ENCODE assay signal across 8 mouse cellular contexts in the genomic region with DNA sequence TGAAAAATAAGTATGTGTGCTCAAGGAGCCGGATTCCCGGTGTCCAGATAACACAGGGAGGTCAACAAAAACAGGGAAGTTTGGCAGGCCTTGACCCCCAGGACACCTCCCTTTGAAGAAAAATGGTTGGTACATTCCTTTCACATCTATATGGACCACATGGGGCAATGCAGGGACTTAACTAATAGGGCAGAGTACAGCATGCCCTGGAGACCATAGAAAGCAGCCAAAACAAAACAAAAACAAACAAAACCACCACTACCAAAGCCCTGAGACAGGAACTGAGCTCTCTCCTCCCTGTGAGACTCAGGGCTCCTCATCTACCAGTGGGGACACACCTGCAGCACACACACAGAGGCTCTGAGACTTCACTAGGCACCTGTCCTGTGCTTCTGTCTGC. TPM values are rescaled to one million over a fixed set of nuclear protein-coding genes. Genes with fewer than 3 reads are reported as not detected.
A peak's percentile ranks its signal among the peaks of the same experiment; 100 is the strongest.
DNase-seq lines count a peak whose midpoint lies in the region; ATAC-seq and TF ChIP-seq lines count a peak whose summit lies in the region.

No protein-coding gene starts in this region.

- intact Hi-C loops in left cerebral cortex, adult 2 months (cut with DNase I): no loop called here
- intact Hi-C loops in left cerebral cortex, postnatal 4 days (cut with DNase I): no loop called here

- no peak for TF ChIP-seq POLR2A in myocyte (IDR thresholded peaks at IDR 0.05; ENCODE audit: insufficient read length, low read depth)

- H3K4me2 ChIP-seq in embryonic facial prominence, embryonic 14.5 days (ENCODE audit: low read depth, low read length): peak overlapping the region; percentile 31; the same call in 1 of the 2 replicates
- peak overlapping the region; percentile 45 for H3K4me2 ChIP-seq in intestine, embryonic 15.5 days (replicated peaks)
- peak overlapping the region; percentile 91 for H3K4me2 ChIP-seq in myocyte (ENCODE audit: low read depth)

- no peak overlapping the region for H3K4me3 ChIP-seq in left cerebral cortex, adult 2 months
- H3K4me3 ChIP-seq in embryonic facial prominence, embryonic 14.5 days (ENCODE audit: low read depth, low read length): no peak overlapping the region
- H3K4me3 ChIP-seq in intestine, embryonic 15.5 days (replicated peaks): no peak overlapping the region
- no peak overlapping the region for H3K4me3 ChIP-seq in myocyte

- H3ac ChIP-seq in myocyte (ENCODE audit: control insufficient read depth, insufficient read length): no peak overlapping the region

- ATAC-seq in embryonic facial prominence, embryonic 14.5 days (ENCODE audit: low read depth): peak; percentile 16
- ATAC-seq in intestine, embryonic 15.5 days: peak; percentile 40

- DNase-seq in left cerebral cortex, adult 2 months (ENCODE audit: extremely low spot score in 1 of 2, low spot score in 2 of 2): no peak
- no peak for DNase-seq in left cerebral cortex, postnatal 4 days
- DNase-seq in embryonic facial prominence, embryonic 14.5 days (ENCODE audit: low spot score): no peak
- DNase-seq in spleen, adult 18-20 months: no peak
- DNase-seq in cerebellum, adult 9-10 months: no peak
- no peak for DNase-seq in gastrocnemius, postnatal 10 days

- no peaks in the 10 kb centered on the region for H3K9me3 ChIP-seq in embryonic facial prominence, embryonic 14.5 days (ENCODE audit: control insufficient read depth, low read length)
- H3K9me3 ChIP-seq in intestine, embryonic 15.5 days: no peaks in the 10 kb centered on the region

- peak overlapping the region; percentile 67 for H3K27ac ChIP-seq in left cerebral cortex, adult 2 months
- peak overlapping the region; percentile 61 for H3K27ac ChIP-seq in embryonic facial prominence, embryonic 14.5 days (replicated peaks; ENCODE audit: low read depth, low read length)
- peak overlapping the region; percentile 61 for H3K27ac ChIP-seq in intestine, embryonic 15.5 days

- H3K27me3 ChIP-seq in embryonic facial prominence, embryonic 14.5 days (replicated peaks; ENCODE audit: control insufficient read depth, insufficient read depth, low read length): no peaks in the 10 kb centered on the region
- no peaks in the 10 kb centered on the region for H3K27me3 ChIP-seq in intestine, embryonic 15.5 days (replicated peaks)
- no peaks in the 10 kb centered on the region for H3K27me3 ChIP-seq in myocyte (ENCODE audit: control insufficient read depth, insufficient read depth, insufficient read length)

- H3K79me2 ChIP-seq in myocyte (ENCODE audit: control insufficient read depth, insufficient read depth): peaks cover 86% of the 10 kb centered on the region

- H3K36me3 ChIP-seq in embryonic facial prominence, embryonic 14.5 days (ENCODE audit: control insufficient read depth, insufficient read depth, low read length): no peaks in the 10 kb centered on the region
- H3K36me3 ChIP-seq in intestine, embryonic 15.5 days: no peaks in the 10 kb centered on the region
- H3K36me3 ChIP-seq in myocyte (ENCODE audit: control insufficient read depth, insufficient read depth): no peaks in the 10 kb centered on the region

- 58% methylated on average over 2 of the region's 2 CpGs for WGBS in embryonic facial prominence, embryonic 14.5 days
- 62% methylated on average over 2 of the region's 2 CpGs for WGBS in intestine, embryonic 15.5 days

- TF ChIP-seq CTCF in left cerebral cortex, adult 2 months (IDR thresholded peaks at IDR 0.05): no peak

- peaks cover 45% of the 10 kb centered on the region for H3K4me1 ChIP-seq in embryonic facial prominence, embryonic 14.5 days (ENCODE audit: control insufficient read depth, insufficient read depth, low read length)
- peaks cover 49% of the 10 kb centered on the region for H3K4me1 ChIP-seq in intestine, embryonic 15.5 days (replicated peaks)

- no peak overlapping the region for H3K9ac ChIP-seq in embryonic facial prominence, embryonic 14.5 days (ENCODE audit: low read depth, low read length)
- H3K9ac ChIP-seq in intestine, embryonic 15.5 days: no peak overlapping the region

TF ChIP-seq in myocyte, 11 proteins besides CTCF, POLR2A, EP300 and RAD21:
- no peak for TF ChIP-seq SRF (IDR thresholded peaks at IDR 0.05; ENCODE audit: control insufficient read depth, insufficient read length, low read depth)

RNA-seq across cellular contexts. Expression of gene Shb, which starts 18.9 kb away (rescaled TPM):
- 10 to 100 TPM; 11.0 to 11.6 TPM for total RNA-seq in left cerebral cortex, adult 2 months (2021)
- 10 to 100 TPM; 23.0 to 25.6 TPM for total RNA-seq in left cerebral cortex, postnatal 4 days (2021)
- polyA plus RNA-seq in embryonic facial prominence, embryonic 14.5 days (2014; fragmentation: Nextera tagmentation; extraction: Ambion mirVana): 9.7 and 11.3 TPM in 2 replicates
- polyA plus RNA-seq in intestine, embryonic 15.5 days (2015; fragmentation: Nextera tagmentation; extraction: Ambion mirVana): 4.0 and 4.8 TPM in 2 replicates
- 46.3 TPM for polyA plus RNA-seq in myocyte (2012; fragmentation: generic; extraction: Trizol)
- 10 to 100 TPM in 1 of 2 experiments, 1 to 10 TPM in 1; 9.3 to 12.5 TPM for total RNA-seq in gastrocnemius, postnatal 10 days (2021)

Comparison
In these comparisons a context has a peak if more than half of its experiments do, and no peak if none do; other contexts are left out.
1. H3K4me2 ChIP-seq: peak in every context shown above with its lines; median percentile 91 in myocyte; 45 in intestine, embryonic 15.5 days; 31 in embryonic facial prominence, embryonic 14.5 days.